Mouse (Mus musculus): Measurements from ENCODE around the gene Micall2.
"Not testable (repeated sequence)": the region's sequence is repeated elsewhere in the genome, so short reads cannot be mapped to it uniquely, and the experiment has no call there.

Micall2 gene

GRCm38 (mm10) chr5:139735677-139736503, at the start of gene Micall2:
Gene Micall2, minus strand, starts transcription at chr5:139736336.
- CTCF ChIA-PET, result interaction anchor here (0.5 to 2.4 kb wide), 31 partner anchors 10 to 1960 kb away, joined by 3 to 15 read pairs (median 4); partner anchors contain the start of genes Get4 (in 1 of the 4) and Ints1 (in 1 of the 4)
- POLR2A ChIA-PET, result interaction anchor here in 3 of 4 experiments (0.6 to 6.1 kb wide), 28 partner anchors 9 to 739 kb away, joined by 3 to 65 read pairs (median 4); partner anchors contain the start of genes 3110082I17Rik (in 1 of the 3), Get4 (in 1 of the 3), Ints1 (in 1 of the 3) and Pdgfa (in 1 of the 3)

DNA sequence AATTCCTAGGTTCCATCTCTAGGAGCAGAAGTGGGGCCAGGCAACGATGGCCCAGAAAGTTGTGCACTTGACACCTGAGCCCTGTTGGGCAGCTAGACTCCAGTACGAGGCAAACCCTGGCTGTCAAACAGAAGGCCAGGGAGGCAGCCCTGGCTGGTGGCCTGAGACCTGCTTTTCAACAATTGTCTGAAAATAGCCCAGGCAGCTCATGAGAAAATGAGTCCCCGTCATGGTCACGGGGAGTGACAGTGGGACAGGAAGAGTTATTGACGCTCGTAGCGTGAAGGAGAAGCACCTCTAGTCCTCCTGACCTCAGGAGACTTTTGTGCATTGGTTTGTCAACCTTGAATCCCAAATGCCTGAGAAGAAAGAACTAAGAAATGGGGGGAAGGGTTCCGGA, 45.3 kb upstream of the Micall2 start:
- ChIA-PET POLR2A (interaction anchor here in 2 of 4 experiments (0.6 to 0.8 kb wide), 3 partner anchors 44 to 984 kb away, joined by 3 to 6 read pairs (median 3); no protein-coding TSS in a partner anchor), CTCF (interaction anchor here in 2 of 4 experiments (0.6 to 1.8 kb wide), 3 partner anchors 8 to 162 kb away, joined by 3 to 8 read pairs (median 4); no protein-coding TSS in a partner anchor)

DNA sequence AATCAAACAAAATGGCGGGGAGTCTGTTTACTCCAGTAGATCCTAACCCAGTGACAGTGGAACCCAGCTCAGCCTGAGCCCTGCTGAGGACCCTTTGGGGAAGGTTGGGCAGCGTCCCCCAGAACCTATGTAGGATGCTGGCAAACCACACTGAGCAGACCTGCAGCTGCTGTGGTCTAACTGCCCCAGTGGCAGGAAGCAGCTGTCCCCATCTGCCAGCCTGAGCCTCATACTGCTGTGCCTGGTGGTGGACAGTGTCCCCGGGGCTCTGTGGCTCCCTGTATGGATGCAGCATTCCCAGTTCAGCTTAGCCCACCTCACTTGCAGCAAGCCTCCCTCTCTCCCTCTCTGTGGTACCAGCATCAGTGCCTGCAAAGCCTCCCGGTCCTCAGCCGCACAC, 40.8 kb upstream of the Micall2 start:
- ChIA-PET CTCF (interaction anchor here (0.5 to 1.8 kb wide), 12 partner anchors 12 to 956 kb away, joined by 3 to 8 read pairs (median 4); no protein-coding TSS in a partner anchor), POLR2A (interaction anchor here in 2 of 4 experiments (1.1 to 2.2 kb wide), 5 partner anchors 11 to 642 kb away, joined by 3 to 9 read pairs (median 5); partner anchors contain the start of genes Eif3b (in 1 of the 2) and Mafk (in 1 of the 2))

- ChIA-PET CTCF (interaction anchor here (0.6 to 1.8 kb wide), 34 partner anchors 8 to 748 kb away, joined by 3 to 9 read pairs (median 4); partner anchors contain the start of genes 3110082I17Rik (in 1 of the 4) and Micall2 (in 1 of the 4)), POLR2A (interaction anchor here in 2 of 4 experiments (0.9 to 2.2 kb wide), 13 partner anchors 10 to 49 kb away, joined by 3 to 9 read pairs (median 4); partner anchors contain the start of genes Mafk (in 2 of the 2) and Micall2 (in 1 of the 2))
These were observed 39.2 kb upstream of the Micall2 start, which contains the start of gene Ints1 for GRCm38 (mm10) chr5:139775216-139775926. Gene Ints1, minus strand, starts transcription at chr5:139775674.

DNA sequence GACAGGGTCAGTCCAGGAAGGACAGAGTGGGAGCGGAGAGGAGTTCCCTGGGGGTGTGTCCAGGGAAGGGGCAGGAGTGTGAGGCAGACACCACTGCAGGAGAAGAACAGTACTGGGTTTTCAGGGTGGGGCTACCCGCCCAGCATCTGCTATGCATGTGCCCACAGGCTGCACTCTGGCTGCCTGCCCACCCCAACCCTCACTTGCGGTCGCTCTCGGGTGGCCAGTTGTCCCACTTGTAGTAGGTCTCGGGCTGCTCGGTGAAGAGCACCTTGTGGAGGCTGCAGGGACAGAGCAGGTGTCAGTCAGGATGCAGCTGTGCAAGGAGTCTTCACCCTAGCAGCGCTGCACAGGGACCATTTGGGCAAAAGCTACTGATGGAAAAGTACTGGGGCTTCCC, 32.1 kb upstream of the Micall2 start:
- CTCF ChIA-PET, result interaction anchor here (0.5 to 2.7 kb wide), 4 partner anchors 14 to 513 kb away, joined by 3 to 13 read pairs (median 4); no protein-coding TSS in a partner anchor
- POLR2A ChIA-PET, result no interaction called here

- CTCF ChIA-PET, result interaction anchor here in 2 of 4 experiments (0.7 to 2.8 kb wide), 9 partner anchors 9 to 174 kb away, joined by 3 to 14 read pairs (median 6); partner anchors contain the start of genes Ints1 (in 1 of the 2) and Micall2 (in 1 of the 2)
- POLR2A ChIA-PET, result interaction anchor here in 3 of 4 experiments (0.6 to 1.4 kb wide), 3 partner anchors 10 to 18 kb away, joined by 3 to 5 read pairs (median 3); no protein-coding TSS in a partner anchor
These were observed 28.2 kb upstream of the Micall2 start for GRCm38 (mm10) chr5:139764296-139764695.

DNA sequence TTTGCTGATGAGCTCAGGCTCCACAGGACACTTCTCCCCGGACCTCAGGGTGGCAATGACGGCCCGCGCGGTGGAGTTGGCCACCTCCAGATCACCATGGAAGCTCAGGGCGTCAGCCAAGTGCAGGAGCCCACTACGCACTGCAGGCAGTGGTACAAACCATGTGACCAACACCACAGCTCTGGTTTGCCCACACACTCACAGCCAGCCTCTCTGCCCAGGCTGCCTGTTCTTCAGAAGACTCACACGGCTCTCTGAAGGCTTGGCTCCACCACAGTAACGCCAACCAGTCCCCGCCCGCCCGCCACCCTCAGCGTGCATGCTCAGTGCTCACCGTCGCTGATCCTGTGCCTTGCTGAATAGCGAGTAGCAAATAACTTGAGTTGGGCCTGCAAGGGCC, 22.0 kb upstream of the Micall2 start:
- ChIA-PET POLR2A (interaction anchor here in 3 of 4 experiments (0.6 to 1.1 kb wide), 9 partner anchors 12 to 506 kb away, joined by 3 to 4 read pairs (median 3); partner anchors contain the start of gene Get4 (in 1 of the 3)), CTCF (interaction anchor here in 2 of 4 experiments (0.6 to 1.3 kb wide), 5 partner anchors 8 to 200 kb away, joined by 3 to 5 read pairs (median 3); partner anchors contain the start of gene Ints1 (in 1 of the 2))

DNA sequence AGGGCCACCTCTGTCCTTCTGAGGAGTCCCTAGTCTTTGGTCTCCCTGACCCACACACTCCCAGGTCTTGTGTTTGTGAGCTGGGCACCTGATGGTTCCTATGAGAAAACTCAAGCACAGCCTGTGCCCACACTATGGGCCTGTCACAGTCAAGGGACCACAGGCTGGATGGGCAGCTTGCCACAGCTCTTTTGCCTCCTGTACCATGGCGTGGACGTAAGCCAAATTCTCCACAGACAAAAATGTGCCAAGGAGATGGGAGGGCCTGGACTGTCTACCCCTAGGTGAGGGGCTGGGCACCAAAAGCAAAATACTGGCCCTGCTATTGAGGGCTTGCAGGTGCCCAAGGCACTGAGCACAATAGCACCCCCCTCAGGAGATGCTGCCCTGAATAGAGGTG, 20.4 kb upstream of the Micall2 start:
- ChIA-PET CTCF (interaction anchor here in 3 of 4 experiments (1.1 to 2.6 kb wide), 3 partner anchors 8 to 14 kb away, joined by 4 to 14 read pairs (median 5); no protein-coding TSS in a partner anchor), POLR2A (no interaction called here)

GRCm38 (mm10) chr5:139756135-139756534, 20.0 kb upstream of the Micall2 start:
- ChIA-PET CTCF (interaction anchor here in 3 of 4 experiments (1.1 to 2.6 kb wide), 7 partner anchors 8 to 20 kb away, joined by 4 to 14 read pairs (median 6); partner anchors contain the start of genes Ints1 (in 1 of the 3) and Micall2 (in 1 of the 3)), POLR2A (interaction anchor here in 1 of 4 experiments (2.0 kb wide), 1 partner anchor 19 kb away, joined by 6 read pairs; the partner anchor contains the start of gene Micall2)

- ChIA-PET CTCF (interaction anchor here (0.5 to 2.6 kb wide), 56 partner anchors 8 to 1136 kb away, joined by 3 to 21 read pairs (median 4); partner anchors contain the start of genes Ints1 (in 2 of the 4), Micall2 (in 2 of the 4) and 3110082I17Rik (in 1 of the 4)), POLR2A (interaction anchor here in 3 of 4 experiments (0.6 to 2.0 kb wide), 10 partner anchors 8 to 417 kb away, joined by 3 to 6 read pairs (median 4); partner anchors contain the start of gene Micall2 (in 1 of the 3))
These were observed 18.6 kb upstream of the Micall2 start for GRCm38 (mm10) chr5:139754753-139755152.

DNA sequence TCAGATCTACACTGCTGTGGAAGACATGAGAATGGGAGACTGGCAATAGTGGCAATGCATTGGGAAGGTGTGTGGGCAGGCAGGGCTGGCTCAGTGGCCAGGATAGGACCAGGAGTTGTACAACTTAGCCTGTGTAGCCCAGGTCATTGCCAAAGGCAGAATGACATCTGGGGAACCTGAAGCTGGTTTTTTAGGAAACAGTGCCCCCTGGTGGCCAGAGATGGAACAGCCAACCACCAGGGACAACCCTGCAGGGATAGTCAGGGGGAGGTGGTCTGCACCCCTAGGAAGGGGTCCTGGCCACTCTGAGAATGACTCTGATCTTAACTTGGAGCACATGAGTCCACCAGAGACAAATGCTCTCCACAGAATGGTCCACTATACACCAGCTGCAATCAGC, 14.4 kb upstream of the Micall2 start:
- POLR2A ChIA-PET, result interaction anchor here in 2 of 4 experiments (1.0 to 2.9 kb wide), 7 partner anchors 10 to 34 kb away, joined by 3 to 11 read pairs (median 3); no protein-coding TSS in a partner anchor
- CTCF ChIA-PET, result interaction anchor here (0.5 to 3.6 kb wide), 46 partner anchors 9 to 471 kb away, joined by 3 to 28 read pairs (median 4); partner anchors contain the start of genes Micall2 (in 3 of the 4) and Ints1 (in 2 of the 4)

DNA sequence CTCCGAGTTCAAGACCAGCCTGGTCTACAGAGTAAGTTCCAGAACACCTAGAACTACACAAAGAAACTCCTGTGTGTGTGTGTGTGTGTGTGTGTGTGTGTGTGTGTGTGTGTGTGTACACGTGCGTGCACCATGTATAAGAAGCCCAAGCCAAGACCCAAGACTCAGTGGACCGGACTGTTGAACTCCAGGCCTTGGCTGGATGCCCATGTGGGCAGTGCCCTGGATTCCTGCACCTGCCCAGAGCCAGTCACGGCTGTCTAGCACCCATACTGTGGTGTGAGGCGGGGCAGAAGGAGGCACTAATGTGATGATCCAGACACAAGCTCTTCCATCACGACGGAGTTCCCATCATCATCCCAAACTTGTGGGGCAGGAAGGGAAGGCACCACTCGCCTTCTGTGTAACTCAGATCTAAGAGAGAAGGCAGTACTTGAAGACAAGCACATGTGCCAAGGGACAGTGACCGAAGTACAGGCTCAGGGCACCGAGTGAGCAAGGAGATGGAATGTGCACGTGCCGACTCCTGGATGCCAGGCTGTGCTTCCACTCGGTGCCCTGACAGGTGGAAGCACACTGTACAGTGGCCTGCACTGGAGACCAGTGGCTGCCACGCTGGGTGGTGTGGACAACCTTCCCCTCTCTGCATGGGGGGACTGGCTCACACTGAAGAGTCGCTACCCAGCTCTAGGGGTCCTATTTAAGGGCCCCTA, 13.4 kb upstream of the Micall2 start:
- POLR2A ChIA-PET, result interaction anchor here in 3 of 4 experiments (0.6 to 2.9 kb wide), 5 partner anchors 15 to 386 kb away, joined by 3 to 11 read pairs (median 3); no protein-coding TSS in a partner anchor
- CTCF ChIA-PET, result interaction anchor here (0.6 to 3.6 kb wide), 18 partner anchors 9 to 406 kb away, joined by 3 to 28 read pairs (median 6); partner anchors contain the start of genes Ints1 (in 1 of the 4) and Micall2 (in 1 of the 4)

GRCm38 (mm10) chr5:139745771-139746170, 9.6 kb upstream of the Micall2 start:
- POLR2A ChIA-PET, result interaction anchor here (0.6 to 1.9 kb wide), 12 partner anchors 9 to 672 kb away, joined by 3 to 8 read pairs (median 4); partner anchors contain the start of gene Micall2 (in 1 of the 4)
- CTCF ChIA-PET, result interaction anchor here (0.5 to 3.1 kb wide), 40 partner anchors 9 to 414 kb away, joined by 3 to 38 read pairs (median 4); partner anchors contain the start of genes Micall2 (in 3 of the 4) and Ints1 (in 2 of the 4)

- POLR2A ChIA-PET, result not testable (repeated sequence)
- CTCF ChIA-PET, result interaction anchor here in 1 of 4 experiments (0.9 kb wide), 1 partner anchor 33 kb away, joined by 3 read pairs; the partner anchor contains the start of gene Ints1
These were observed 6.5 kb upstream of the Micall2 start for GRCm38 (mm10) chr5:139742640-139743039.

DNA sequence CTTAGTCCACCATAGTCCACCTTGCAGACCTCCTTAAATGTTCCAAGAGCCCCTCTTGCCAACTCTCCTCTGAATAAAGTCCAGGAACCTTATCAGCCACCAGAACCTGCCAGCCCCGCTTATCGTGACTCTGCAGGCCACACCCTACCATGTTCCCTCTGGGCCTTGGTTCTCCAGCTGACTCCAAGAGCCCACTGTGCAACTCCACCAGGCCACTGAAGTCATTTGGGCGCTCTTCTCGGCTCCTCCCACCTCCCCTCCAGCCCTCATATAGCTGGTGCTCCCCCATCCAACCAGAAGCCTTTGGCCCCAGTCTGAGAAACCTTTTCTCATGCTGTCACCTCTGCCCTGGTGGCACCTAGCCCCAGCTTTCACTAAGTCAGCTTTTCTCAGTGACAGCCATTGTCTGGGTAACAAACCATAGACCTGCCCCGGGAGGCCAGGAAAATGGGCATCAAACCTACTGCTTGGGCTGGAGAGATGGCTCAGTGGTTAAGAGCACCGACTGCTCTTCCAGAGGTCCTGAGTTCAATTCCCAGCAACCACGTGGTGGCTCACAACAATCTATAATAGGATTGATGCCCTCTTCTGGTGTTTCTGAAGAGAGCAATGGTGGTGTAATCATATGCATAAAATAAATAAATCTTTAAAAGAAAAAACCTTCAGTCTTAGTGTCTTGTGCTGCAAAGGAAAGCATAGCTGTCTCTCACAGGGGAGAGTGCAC, 2.6 kb upstream of the Micall2 start:
- CTCF ChIA-PET, result interaction anchor here in 3 of 4 experiments (0.6 to 1.7 kb wide), 8 partner anchors 12 to 71 kb away, joined by 3 to 8 read pairs (median 3); no protein-coding TSS in a partner anchor
- POLR2A ChIA-PET, result interaction anchor here in 2 of 4 experiments (1.4 to 6.1 kb wide), 3 partner anchors 8 to 278 kb away, joined by 3 to 65 read pairs (median 4); partner anchors contain the start of gene 3110082I17Rik (in 1 of the 2)

Data from embryonic stem cell, embryonic (primary cell).